Mouse (Mus musculus): ENCODE data around the gene Ldhd. TPM values are rescaled to one million over a fixed set of nuclear protein-coding genes. Genes with fewer than 3 reads are reported as not detected.

Ldhd gene
- polyA plus RNA-seq, 1 experiment from 2014 or later: 0.85 TPM

DNA sequence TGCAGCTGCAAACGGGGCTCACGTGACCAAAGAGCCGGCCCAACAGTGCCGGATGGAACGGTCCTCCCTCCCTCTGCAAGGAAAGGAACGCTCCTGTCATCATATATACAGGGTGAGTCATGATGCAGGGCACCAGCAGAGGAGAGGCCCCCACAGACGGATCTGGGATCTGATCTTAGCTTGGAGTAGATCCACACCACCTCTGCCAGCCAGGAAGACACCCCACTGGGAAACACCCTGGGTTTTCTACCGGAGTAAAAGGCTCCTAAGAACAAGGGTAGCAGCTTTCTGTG is 3.7 kb downstream of the Ldhd start:
- H3K4me1 ChIP-seq (ENCODE audit: insufficient read depth): 0 out of 2 replicates have a peak, but pooled peaks cover 3% of the 10 kb centered on the region
- 78% methylated on average over 8 of the region's 8 CpGs for WGBS (ENCODE audit: insufficient replicate concordance)
- H3K36me3 ChIP-seq (replicated peaks; ENCODE audit: insufficient read depth, low read length): peaks cover 4% of the 10 kb centered on the region; the same call in 1 of the 2 replicates
- no peaks in the 10 kb centered on the region for H3K9me3 ChIP-seq (ENCODE audit: low read length)
- TF ChIP-seq CTCF (IDR thresholded peaks at IDR 0.05; ENCODE audit: low read depth): no peak
- no peak for TF ChIP-seq EP300 (IDR thresholded peaks at IDR 0.05; ENCODE audit: low read depth)
- H3K4me2 ChIP-seq (ENCODE audit: low read depth, low read length): no peak overlapping the region
- no peaks in the 10 kb centered on the region for H3K27me3 ChIP-seq (ENCODE audit: insufficient read depth, low read length)
- no peak for DNase-seq
- H3K9ac ChIP-seq (replicated peaks): no peak overlapping the region
- 0 out of 2 replicates have a peak, but pooled peaks have one; percentile 12 for ATAC-seq
- H3K4me3 ChIP-seq (ENCODE audit: low read depth, low read length): no peak overlapping the region
- H3K27ac ChIP-seq (ENCODE audit: low read depth): no peak overlapping the region

DNA sequence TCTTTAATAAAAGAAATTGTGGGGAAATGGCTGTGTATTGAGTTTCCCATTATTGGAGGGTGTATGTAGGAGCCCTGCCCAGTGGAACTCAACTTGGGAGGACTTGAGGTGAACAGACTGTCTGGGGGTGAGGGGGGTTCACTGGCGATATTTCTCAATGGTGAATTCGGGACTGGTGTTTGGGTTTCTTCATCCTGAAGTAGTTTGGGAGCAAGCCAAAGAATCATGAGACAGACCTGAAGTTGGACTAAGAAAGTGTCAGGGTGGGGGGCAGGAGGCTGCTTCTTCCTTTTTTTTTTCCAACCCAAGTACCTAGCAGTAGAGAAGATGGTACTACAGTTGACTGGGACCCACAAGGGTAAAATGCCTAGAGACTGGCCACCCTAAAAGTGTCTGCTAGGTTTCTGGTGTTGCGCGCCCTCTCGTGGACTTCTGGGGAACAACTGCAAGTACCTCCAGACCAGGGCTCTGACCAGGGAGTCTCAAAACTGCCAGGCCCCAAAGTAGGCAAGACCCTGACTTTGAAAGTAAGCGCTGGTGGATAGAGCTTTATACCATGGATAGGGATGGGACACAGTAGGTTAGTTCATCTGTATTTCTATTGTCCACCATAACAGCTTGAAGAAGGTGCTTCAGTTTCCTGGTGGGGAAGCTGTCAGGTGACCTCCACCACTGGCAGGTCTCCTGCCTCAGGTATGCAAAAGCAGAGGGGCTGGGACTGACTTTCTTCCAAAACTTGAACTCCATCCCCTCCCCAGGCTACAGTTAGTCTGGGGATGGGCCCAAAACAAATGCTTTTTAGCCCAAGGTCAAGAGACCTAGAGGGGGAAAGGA is 4.3 kb downstream of the Ldhd start:
- 31% methylated on average over 6 of the region's 6 CpGs for WGBS (ENCODE audit: insufficient replicate concordance)
- no peaks in the 10 kb centered on the region for H3K27me3 ChIP-seq (ENCODE audit: insufficient read depth, low read length)
- DNase-seq (peak; percentile 84), ATAC-seq (peak; percentile 53; the same call in 1 of the 2 replicates)
- no peak for TF ChIP-seq EP300 (IDR thresholded peaks at IDR 0.05; ENCODE audit: low read depth)
- TF ChIP-seq CTCF (IDR thresholded peaks at IDR 0.05; ENCODE audit: low read depth): peak; percentile 88
- H3K27ac ChIP-seq (ENCODE audit: low read depth): no peak overlapping the region
- H3K9ac ChIP-seq (replicated peaks): no peak overlapping the region
- H3K9me3 ChIP-seq (ENCODE audit: low read length): no peaks in the 10 kb centered on the region
- H3K4me3 ChIP-seq (ENCODE audit: low read depth, low read length): no peak overlapping the region
- H3K4me1 ChIP-seq (ENCODE audit: insufficient read depth): 0 out of 2 replicates have a peak, but pooled peaks cover 3% of the 10 kb centered on the region
- H3K36me3 ChIP-seq (replicated peaks; ENCODE audit: insufficient read depth, low read length): peaks cover 4% of the 10 kb centered on the region; the same call in 1 of the 2 replicates
- no peak overlapping the region for H3K4me2 ChIP-seq (ENCODE audit: low read depth, low read length)

DNA sequence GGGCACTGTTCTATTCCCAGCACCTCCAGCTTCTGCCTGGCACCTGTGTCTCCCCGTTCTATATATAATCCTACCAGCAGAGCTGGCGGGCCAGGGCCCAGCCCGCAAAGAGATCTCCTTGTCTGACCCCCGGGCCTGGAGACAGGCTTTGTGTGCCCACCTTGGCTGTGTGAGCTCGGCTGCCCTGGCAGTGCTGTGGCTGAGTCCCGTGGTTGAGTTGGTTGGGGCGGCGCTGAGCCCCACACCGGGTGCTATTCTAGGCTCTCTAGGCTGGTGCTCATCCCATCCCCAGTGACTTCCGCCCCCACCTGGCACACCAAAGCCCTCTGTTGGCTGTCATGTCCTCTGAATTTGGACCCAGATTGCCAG is 5.3 kb downstream of the Ldhd start:
- Histone ChIP-seq H3K27me3 (ENCODE audit: insufficient read depth, low read length) (no peaks in the 10 kb centered on the region), H3K4me2 (ENCODE audit: low read depth, low read length) (no peak overlapping the region), H3K9me3 (ENCODE audit: low read length) (no peaks in the 10 kb centered on the region), H3K36me3 (replicated peaks; ENCODE audit: insufficient read depth, low read length) (peaks cover 4% of the 10 kb centered on the region; the same call in 1 of the 2 replicates), H3K9ac (replicated peaks) (no peak overlapping the region), H3K27ac (ENCODE audit: low read depth) (no peak overlapping the region), H3K4me3 (ENCODE audit: low read depth, low read length) (no peak overlapping the region), H3K4me1 (ENCODE audit: insufficient read depth) (0 out of 2 replicates have a peak, but pooled peaks cover 3% of the 10 kb centered on the region)
- no peak for TF ChIP-seq CTCF (IDR thresholded peaks at IDR 0.05; ENCODE audit: low read depth)
- ATAC-seq (no peak), DNase-seq (no peak)
- WGBS (ENCODE audit: insufficient replicate concordance): 76% methylated on average over 10 of the region's 10 CpGs

DNA sequence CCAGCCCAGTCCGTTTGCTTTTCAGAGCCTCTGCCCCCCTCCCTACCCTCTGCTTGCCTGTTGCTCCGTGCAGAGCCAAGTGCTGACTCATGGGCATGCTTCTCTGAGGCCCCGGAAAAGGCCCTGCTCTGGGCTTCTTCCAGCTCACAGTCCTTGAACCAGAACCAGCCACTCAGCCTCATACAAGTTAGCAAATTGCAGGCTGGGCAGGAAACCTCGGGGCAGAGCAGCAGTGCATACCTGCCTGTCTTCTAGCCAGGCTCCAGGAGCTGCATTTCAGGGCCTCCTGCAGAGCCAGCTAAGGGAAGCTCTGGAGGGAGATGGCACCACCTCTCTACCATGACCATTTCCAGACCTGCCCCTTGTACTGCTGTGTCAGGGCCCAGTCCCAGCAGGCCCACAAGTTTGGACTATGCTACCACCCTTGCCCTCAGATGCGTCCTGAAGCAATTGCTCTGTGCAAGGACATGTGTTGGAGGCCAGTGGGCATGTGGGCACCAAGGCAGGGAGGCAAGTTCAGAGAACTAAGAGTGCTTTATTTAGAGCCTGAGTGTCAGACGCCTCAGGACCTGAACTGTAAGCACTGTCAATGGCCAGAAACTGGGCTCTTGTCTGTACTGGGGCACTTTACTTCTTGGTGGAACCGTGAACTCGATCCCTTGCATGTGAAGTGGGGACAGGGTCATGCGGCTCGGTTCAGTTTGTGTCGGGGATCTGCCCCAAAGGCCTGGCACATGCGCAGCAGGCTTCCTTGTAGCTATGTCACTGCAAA is 5.9 kb downstream of the Ldhd start:
- H3K4me3 ChIP-seq (ENCODE audit: low read depth, low read length): no peak overlapping the region
- H3K4me2 ChIP-seq (ENCODE audit: low read depth, low read length): no peak overlapping the region
- H3K27me3 ChIP-seq (ENCODE audit: insufficient read depth, low read length): no peaks in the 10 kb centered on the region
- no peak overlapping the region for H3K27ac ChIP-seq (ENCODE audit: low read depth)
- H3K9me3 ChIP-seq (ENCODE audit: low read length): no peaks in the 10 kb centered on the region
- no peak overlapping the region for H3K9ac ChIP-seq (replicated peaks)
- DNase-seq: no peak
- peaks cover 3% of the 10 kb centered on the region; the same call in 1 of the 2 replicates for H3K4me1 ChIP-seq (ENCODE audit: insufficient read depth)
- 0 out of 2 replicates have a peak, but pooled peaks have one; percentile 35 for ATAC-seq
- H3K36me3 ChIP-seq (replicated peaks; ENCODE audit: insufficient read depth, low read length): peaks cover 4% of the 10 kb centered on the region; the same call in 1 of the 2 replicates
- 66% methylated on average over 12 of the region's 12 CpGs for WGBS (ENCODE audit: insufficient replicate concordance)
- no peak for TF ChIP-seq EP300 (IDR thresholded peaks at IDR 0.05; ENCODE audit: low read depth)
- no peak for TF ChIP-seq CTCF (IDR thresholded peaks at IDR 0.05; ENCODE audit: low read depth)

DNA sequence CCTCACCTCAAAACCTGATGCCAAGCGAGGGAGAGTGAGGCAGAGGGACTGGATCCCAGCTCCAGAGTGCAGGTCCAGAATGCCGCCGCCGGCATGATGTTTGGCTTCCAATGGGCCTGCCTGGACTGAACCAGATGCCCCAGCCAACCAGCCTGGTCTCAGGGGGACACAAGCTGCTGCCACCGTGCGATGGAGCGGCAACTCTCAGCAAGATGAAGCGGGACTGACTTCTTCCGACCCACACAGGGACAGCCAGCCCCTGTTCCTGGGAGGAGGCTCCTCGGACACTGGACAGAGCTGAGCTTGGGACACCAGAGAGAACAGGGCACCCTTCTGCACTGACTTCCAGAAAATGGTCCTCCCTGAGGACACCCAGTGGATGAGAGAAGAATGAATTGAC is 7.6 kb downstream of the Ldhd start:
- 83% methylated on average over 10 of the region's 10 CpGs for WGBS (ENCODE audit: insufficient replicate concordance)
- peaks cover 6% of the 10 kb centered on the region; the same call in 1 of the 2 replicates for H3K4me1 ChIP-seq (ENCODE audit: insufficient read depth)
- no peak overlapping the region for H3K4me3 ChIP-seq (ENCODE audit: low read depth, low read length)
- no peak overlapping the region for H3K9ac ChIP-seq (replicated peaks)
- ATAC-seq (no peak), DNase-seq (no peak)
- peaks cover 4% of the 10 kb centered on the region for H3K36me3 ChIP-seq (replicated peaks; ENCODE audit: insufficient read depth, low read length)
- no peaks in the 10 kb centered on the region for H3K27me3 ChIP-seq (ENCODE audit: insufficient read depth, low read length)
- no peak overlapping the region for H3K4me2 ChIP-seq (ENCODE audit: low read depth, low read length)
- no peaks in the 10 kb centered on the region for H3K9me3 ChIP-seq (ENCODE audit: low read length)
- TF ChIP-seq CTCF (IDR thresholded peaks at IDR 0.05; ENCODE audit: low read depth): no peak
- TF ChIP-seq EP300 (IDR thresholded peaks at IDR 0.05; ENCODE audit: low read depth): no peak
- H3K27ac ChIP-seq (ENCODE audit: low read depth): no peak overlapping the region

DNA sequence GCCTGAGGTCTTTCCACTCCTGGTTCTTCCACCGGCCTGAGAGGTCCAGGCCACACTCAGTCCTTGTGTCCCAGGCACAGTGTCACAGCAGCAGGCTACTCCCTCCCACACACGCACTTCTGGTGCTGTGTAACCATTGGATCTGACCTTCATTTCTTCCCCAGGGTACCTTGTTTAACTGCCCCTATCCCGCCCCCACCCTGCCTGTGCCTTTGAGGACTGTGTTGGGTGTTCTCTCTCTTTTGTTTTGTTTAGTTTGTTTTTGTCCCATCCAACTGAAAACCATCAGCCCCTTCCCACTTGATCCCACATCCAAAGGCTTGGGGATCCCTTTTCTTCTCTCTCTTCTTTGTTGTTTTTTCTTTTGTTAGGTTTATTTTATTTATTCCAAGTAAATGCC is 8.1 kb downstream of the Ldhd start:
- Histone ChIP-seq H3K4me2 (ENCODE audit: low read depth, low read length) (no peak overlapping the region), H3K27ac (ENCODE audit: low read depth) (no peak overlapping the region), H3K4me1 (ENCODE audit: insufficient read depth) (peaks cover 6% of the 10 kb centered on the region; the same call in 1 of the 2 replicates), H3K9me3 (ENCODE audit: low read length) (no peaks in the 10 kb centered on the region), H3K9ac (replicated peaks) (no peak overlapping the region), H3K4me3 (ENCODE audit: low read depth, low read length) (no peak overlapping the region), H3K27me3 (ENCODE audit: insufficient read depth, low read length) (no peaks in the 10 kb centered on the region), H3K36me3 (replicated peaks; ENCODE audit: insufficient read depth, low read length) (peaks cover 4% of the 10 kb centered on the region)
- 70% methylated on average over 3 of the region's 3 CpGs for WGBS (ENCODE audit: insufficient replicate concordance)
- DNase-seq (no peak), ATAC-seq (no peak)
- TF ChIP-seq CTCF (IDR thresholded peaks at IDR 0.05; ENCODE audit: low read depth): no peak
- no peak for TF ChIP-seq EP300 (IDR thresholded peaks at IDR 0.05; ENCODE audit: low read depth)

Measured in liver, postnatal 0 days (tissue).